Mouse (Mus musculus) stomach, postnatal 0 days (tissue): Measurements from ENCODE around the gene Brd1. TPM values are rescaled to one million over a fixed set of nuclear protein-coding genes. Genes with fewer than 3 reads are reported as not detected.
"Not testable (repeated sequence)": the region's sequence is repeated elsewhere in the genome, so short reads cannot be mapped to it uniquely, and the experiment has no call there.

Source experiments
- ATAC-seq: fragments of 200-750 bp; cut with Nextera tagmentation; 2 replicates; pipeline ENCODE4 v1.8.0; 2017; ENCODE audit not compliant: low FRiP score, low TSS enrichment
- DNase-seq: peaks from one replicate; pipeline ENCODE4 v3.0.0-alpha.2; 2016; ENCODE audit warnings: low spot score
- H3K27ac ChIP-seq: fragments of 300-500 bp; sonication (generic); replicated peaks from 2 replicates; pipeline ENCODE4 v1.5.1; 2014; ENCODE audit warnings: mild to moderate bottlenecking, control low read depth
- H3K27me3 ChIP-seq: fragments of 300-500 bp; sonication (generic); 2 replicates; pipeline ENCODE4 v1.6.1; 2014; ENCODE audit warnings: low read length; ENCODE audit not compliant: control insufficient read depth, insufficient read depth
- H3K36me3 ChIP-seq: fragments of 300-500 bp; sonication (generic); 2 replicates; pipeline ENCODE4 v1.6.1; 2014; ENCODE audit warnings: low read length, mixed read lengths; ENCODE audit not compliant: control insufficient read depth, insufficient read depth
- H3K4me1 ChIP-seq: fragments of 300-500 bp; sonication (generic); replicated peaks from 2 replicates; pipeline ENCODE4 v1.6.1; 2014; ENCODE audit warnings: antibody characterized with exemption; ENCODE audit not compliant: control insufficient read depth, insufficient read depth
- H3K4me2 ChIP-seq: fragments of 300-500 bp; sonication (generic); replicated peaks from 2 replicates; pipeline ENCODE4 v1.6.1; 2014; ENCODE audit warnings: low read depth, mild to moderate bottlenecking, control low read depth, moderate library complexity
- H3K4me3 ChIP-seq: fragments of 300-500 bp; sonication (generic); 2 replicates; pipeline ENCODE4 v1.5.1; 2014; ENCODE audit warnings: low read depth, low read length, control low read depth
- H3K9ac ChIP-seq: fragments of 300-500 bp; sonication (generic); 2 replicates; pipeline ENCODE4 v1.6.1; 2014; ENCODE audit warnings: mild to moderate bottlenecking, low read length, control low read depth, mixed read lengths
- H3K9me3 ChIP-seq: fragments of 300-500 bp; sonication (generic); 2 replicates; pipeline ENCODE4 v1.6.1; 2016; ENCODE audit warnings: low read length; ENCODE audit not compliant: control insufficient read depth
- CTCF ChIP-seq: IDR thresholded peaks from 2 replicates; pipeline ENCODE4 v1.5.1; 2016; ENCODE audit warnings: antibody characterized with exemption, low read depth, mild to moderate bottlenecking, moderate library complexity
- EP300 ChIP-seq: optimal IDR thresholded peaks from 2 replicates; pipeline ENCODE3; 2016; ENCODE audit warnings: antibody characterized with exemption
- WGBS: fragments of 180-500 bp; shearing (Covaris S2); extraction: QIAGEN DNeasy Blood & Tissue Kit; methylation state at CpG from one replicate; pipeline ENCODE4 v1.1.7; 2014; 5-methylcytosine and 5-hydroxymethylcytosine counted together
- polyA plus RNA-seq: library from polyadenylated mRNA; unstranded; fragments of >200 nt; fragmentation: Nextera tagmentation; extraction: Ambion mirVana; gene quantifications from 2 replicates; pipeline ENCODE4 v1.2.1, GENCODE M21; 2015

Brd1 gene
- polyA plus RNA-seq, 1 experiment from 2014 or later = 10.8 TPM

DNA sequence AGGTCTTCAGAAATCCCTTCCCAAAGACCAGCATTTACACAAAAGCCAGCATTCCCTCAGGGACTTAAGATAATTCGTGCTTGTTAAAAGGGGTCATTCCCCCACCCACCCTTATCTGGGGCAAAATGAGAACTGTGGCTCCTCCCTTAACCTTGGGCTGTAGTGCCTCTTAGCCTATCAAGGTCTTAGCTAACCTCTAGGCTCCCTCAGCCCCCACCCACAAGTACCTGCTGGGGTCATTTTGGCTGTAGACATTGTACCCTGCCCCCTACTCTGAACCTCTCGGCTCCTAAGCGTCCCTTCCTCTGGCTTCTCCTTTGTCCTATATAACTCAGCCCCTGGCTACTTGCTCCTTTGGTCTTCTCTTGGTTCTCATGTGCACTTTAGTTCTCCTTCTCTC lies 11.9 kb upstream of the Brd1 start:
- H3K9me3 ChIP-seq = no peaks in the 10 kb centered on the region
- no peak overlapping the region for H3K4me3 ChIP-seq
- no peak overlapping the region for H3K4me2 ChIP-seq
- ATAC-seq = no peak
- WGBS = 62% methylated on average over 3 of the region's 3 CpGs
- no peak overlapping the region for H3K9ac ChIP-seq
- no peak overlapping the region for H3K27ac ChIP-seq
- no peaks in the 10 kb centered on the region for H3K27me3 ChIP-seq
- no peak for DNase-seq
- no peak for TF ChIP-seq EP300
- no peak for TF ChIP-seq CTCF
- H3K36me3 ChIP-seq = no peaks in the 10 kb centered on the region
- no peaks in the 10 kb centered on the region for H3K4me1 ChIP-seq

GRCm38 (mm10) chr15:88745347-88745746 lies 11.3 kb upstream of the Brd1 start:
- Histone ChIP-seq H3K36me3 (no peaks in the 10 kb centered on the region), H3K4me2 (no peak overlapping the region), H3K4me1 (no peaks in the 10 kb centered on the region), H3K27ac (no peak overlapping the region), H3K9ac (no peak overlapping the region), H3K27me3 (no peaks in the 10 kb centered on the region), H3K4me3 (no peak overlapping the region), H3K9me3 (no peaks in the 10 kb centered on the region)
- ATAC-seq = peak; percentile 75
- DNase-seq = no peak
- TF ChIP-seq EP300 = no peak
- TF ChIP-seq CTCF = no peak
- WGBS = 65% methylated on average over 3 of the region's 3 CpGs

- not testable (repeated sequence) for H3K27ac ChIP-seq, H3K4me1 ChIP-seq, H3K4me2 ChIP-seq, H3K4me3 ChIP-seq, H3K36me3 ChIP-seq, ATAC-seq, H3K27me3 ChIP-seq, H3K9ac ChIP-seq, DNase-seq, H3K9me3 ChIP-seq
- 66% methylated on average over 5 of the region's 5 CpGs for WGBS
These were observed 9.3 kb upstream of the Brd1 start for GRCm38 (mm10) chr15:88743371-88743770.

- H3K27ac ChIP-seq = no peak overlapping the region
- ATAC-seq (no peak), DNase-seq (no peak)
- no peak overlapping the region for H3K9ac ChIP-seq
- H3K27me3 ChIP-seq = no peaks in the 10 kb centered on the region
- WGBS = 76% methylated on average over 6 of the region's 6 CpGs
- no peak for TF ChIP-seq EP300
- no peak for TF ChIP-seq CTCF
- H3K4me2 ChIP-seq = no peak overlapping the region
- no peak overlapping the region for H3K4me3 ChIP-seq
- H3K9me3 ChIP-seq = no peaks in the 10 kb centered on the region
- H3K4me1 ChIP-seq = no peaks in the 10 kb centered on the region
- H3K36me3 ChIP-seq = no peaks in the 10 kb centered on the region
These were observed 7.3 kb upstream of the Brd1 start for GRCm38 (mm10) chr15:88741366-88741765.

DNA sequence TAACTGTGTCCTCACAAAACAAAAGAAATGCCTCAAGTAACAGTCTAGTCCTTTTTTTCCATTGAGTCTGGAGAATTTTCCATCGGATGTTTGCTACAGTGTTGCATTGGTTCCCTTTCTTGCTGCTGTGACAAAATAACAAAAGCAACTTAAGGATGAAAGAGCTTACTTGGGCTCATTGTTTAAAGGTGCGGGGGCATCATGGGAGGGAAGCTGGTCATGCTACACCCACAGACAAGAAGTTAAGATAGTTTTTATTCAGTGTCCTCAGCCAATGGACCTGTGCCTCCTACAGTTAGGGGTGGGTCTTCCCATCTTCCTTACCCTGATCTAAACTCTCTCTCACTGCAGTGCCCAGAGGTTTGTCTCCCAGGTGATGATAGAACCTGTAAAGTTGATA lies 4.4 kb upstream of the Brd1 start:
- ATAC-seq (no peak), DNase-seq (no peak)
- H3K36me3 ChIP-seq = no peaks in the 10 kb centered on the region
- H3K4me3 ChIP-seq = no peak overlapping the region
- H3K4me1 ChIP-seq = no peaks in the 10 kb centered on the region
- TF ChIP-seq EP300 = no peak
- no peak for TF ChIP-seq CTCF
- 63% methylated on average over 2 of the region's 2 CpGs for WGBS
- no peak overlapping the region for H3K9ac ChIP-seq
- no peaks in the 10 kb centered on the region for H3K9me3 ChIP-seq
- no peaks in the 10 kb centered on the region for H3K27me3 ChIP-seq
- no peak overlapping the region for H3K27ac ChIP-seq
- no peak overlapping the region for H3K4me2 ChIP-seq

GRCm38 (mm10) chr15:88736166-88736565 lies 2.1 kb upstream of the Brd1 start:
- TF ChIP-seq EP300 = no peak
- TF ChIP-seq CTCF = no peak
- 75% methylated on average over 4 of the region's 4 CpGs for WGBS
- peaks cover 6% of the 10 kb centered on the region; the same call in 1 of the 2 replicates for H3K4me1 ChIP-seq
- H3K9me3 ChIP-seq = no peaks in the 10 kb centered on the region
- H3K27ac ChIP-seq = no peak overlapping the region
- no peaks in the 10 kb centered on the region for H3K27me3 ChIP-seq
- ATAC-seq (no peak), DNase-seq (no peak)
- no peak overlapping the region for H3K4me2 ChIP-seq
- H3K9ac ChIP-seq = no peak overlapping the region
- no peaks in the 10 kb centered on the region for H3K36me3 ChIP-seq
- no peak overlapping the region for H3K4me3 ChIP-seq
